Mouse (Mus musculus): Measurements from ENCODE around the gene Kcnh7. TPM values are rescaled to one million over a fixed set of nuclear protein-coding genes. Genes with fewer than 3 reads are reported as not detected.

The Kcnh7 gene
- not detected in 2 replicates for polyA plus RNA-seq (2012; ENCODE audit: insufficient read depth, insufficient read length, missing spikeins)

DNA sequence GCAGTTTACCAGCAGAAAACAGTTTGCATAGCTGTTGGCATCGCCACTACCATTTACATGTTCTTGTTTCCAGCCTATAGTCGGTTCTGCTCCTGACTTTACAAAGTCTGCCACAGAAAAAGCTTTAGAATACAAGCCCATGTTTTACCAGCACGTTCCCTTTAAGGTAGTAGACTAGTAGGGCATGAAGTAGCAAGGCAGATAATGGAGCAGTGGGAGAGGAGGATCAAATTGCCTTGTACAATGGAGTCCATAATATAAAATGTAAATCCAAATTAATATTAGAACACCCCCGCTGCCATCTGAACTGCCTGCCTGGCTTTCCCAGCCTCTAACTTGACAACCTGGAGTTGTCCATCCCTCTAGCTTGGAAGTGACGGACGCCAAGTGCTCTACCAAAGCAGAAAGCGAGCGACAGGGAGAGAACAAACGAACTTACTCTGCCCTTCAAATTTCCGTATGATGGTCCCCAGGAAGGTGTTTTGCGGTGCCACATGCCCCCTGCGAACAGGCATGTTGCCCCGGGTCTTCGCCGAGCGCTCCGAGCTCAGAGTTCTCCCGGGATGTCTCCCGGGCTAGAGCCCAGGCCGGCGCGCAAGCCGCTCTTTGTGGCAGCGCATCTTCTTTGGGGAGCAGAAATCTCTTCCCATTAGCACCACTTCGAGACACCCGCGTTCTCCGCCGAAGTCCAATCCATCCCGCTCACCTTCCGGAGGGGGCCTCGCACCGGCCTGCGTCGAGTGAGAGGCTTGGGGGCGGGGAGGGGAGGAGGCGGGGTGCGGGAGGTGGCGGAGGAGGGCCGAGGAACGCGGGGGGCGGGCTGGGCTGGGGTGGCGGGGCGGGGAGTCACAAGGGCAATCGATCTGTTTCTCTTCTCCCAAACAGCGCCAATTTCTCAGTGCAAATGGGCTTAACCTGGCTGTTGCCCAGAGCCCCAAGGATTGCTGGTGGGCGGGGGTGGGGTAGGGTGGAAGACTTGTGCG, at the start of gene Kcnh7:
Kcnh7 (minus strand) TSS at position 725 of the 983 bp plus-strand sequence.
- Histone ChIP-seq H3K4me1 (ENCODE audit: control insufficient read depth, insufficient read depth, insufficient read length, low read length) (no peaks in the 10 kb centered on the region), H3K4me3 (ENCODE audit: insufficient read depth, low read depth, low read length) (no peak within 1 kb of the TSS), H3K27ac (replicated peaks; ENCODE audit: low read depth, low read length) (no peak within 1 kb of the TSS)

DNA sequence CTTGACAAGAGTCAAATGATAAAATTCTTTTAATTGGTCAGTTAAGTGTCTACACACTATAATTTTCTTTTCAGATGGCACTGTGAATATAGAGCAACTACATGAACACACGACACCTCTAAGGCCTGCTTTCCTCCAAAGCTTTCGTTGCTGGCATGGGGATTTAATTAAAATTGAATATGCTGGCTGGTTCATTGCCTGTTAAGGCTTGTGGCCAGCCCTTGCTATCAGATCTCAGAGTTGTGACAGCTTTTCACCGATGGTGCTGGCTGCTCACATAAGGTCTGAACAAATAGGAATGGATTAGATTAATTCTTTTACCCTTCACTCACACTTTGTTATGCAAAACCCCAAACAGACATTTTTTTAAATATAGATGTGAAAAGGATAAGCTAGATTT, 23.3 kb upstream of the Kcnh7 start:
- Histone ChIP-seq H3K4me1 (ENCODE audit: control insufficient read depth, insufficient read depth, insufficient read length, low read length) (no peaks in the 10 kb centered on the region), H3K4me3 (ENCODE audit: insufficient read depth, low read depth, low read length) (no peak overlapping the region), H3K27ac (replicated peaks; ENCODE audit: low read depth, low read length) (no peak overlapping the region)

DNA sequence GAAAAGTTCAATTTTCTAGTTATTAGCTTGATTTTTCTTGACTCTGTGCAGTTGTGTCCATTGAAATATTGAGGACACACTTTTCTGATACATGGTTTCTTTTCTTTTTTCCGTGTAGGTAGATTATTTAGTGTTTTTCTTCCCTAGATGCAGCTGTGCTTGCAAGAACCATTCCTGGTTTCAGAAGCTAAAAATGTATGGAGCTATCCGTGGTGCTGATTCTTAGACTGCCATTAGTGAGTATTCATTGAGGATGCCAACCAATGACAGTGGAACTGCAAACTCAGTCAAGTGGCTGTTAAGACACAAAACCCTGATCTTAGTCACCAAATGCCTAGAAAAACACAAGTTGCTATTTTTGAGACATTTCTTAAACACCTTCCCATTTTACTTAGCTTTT, 1.9 kb upstream of the Kcnh7 start:
- H3K4me1 ChIP-seq (ENCODE audit: control insufficient read depth, insufficient read depth, insufficient read length, low read length), result no peaks in the 10 kb centered on the region
- H3K27ac ChIP-seq (replicated peaks; ENCODE audit: low read depth, low read length), result no peak overlapping the region
- no peak overlapping the region for H3K4me3 ChIP-seq (ENCODE audit: insufficient read depth, low read depth, low read length)

DNA sequence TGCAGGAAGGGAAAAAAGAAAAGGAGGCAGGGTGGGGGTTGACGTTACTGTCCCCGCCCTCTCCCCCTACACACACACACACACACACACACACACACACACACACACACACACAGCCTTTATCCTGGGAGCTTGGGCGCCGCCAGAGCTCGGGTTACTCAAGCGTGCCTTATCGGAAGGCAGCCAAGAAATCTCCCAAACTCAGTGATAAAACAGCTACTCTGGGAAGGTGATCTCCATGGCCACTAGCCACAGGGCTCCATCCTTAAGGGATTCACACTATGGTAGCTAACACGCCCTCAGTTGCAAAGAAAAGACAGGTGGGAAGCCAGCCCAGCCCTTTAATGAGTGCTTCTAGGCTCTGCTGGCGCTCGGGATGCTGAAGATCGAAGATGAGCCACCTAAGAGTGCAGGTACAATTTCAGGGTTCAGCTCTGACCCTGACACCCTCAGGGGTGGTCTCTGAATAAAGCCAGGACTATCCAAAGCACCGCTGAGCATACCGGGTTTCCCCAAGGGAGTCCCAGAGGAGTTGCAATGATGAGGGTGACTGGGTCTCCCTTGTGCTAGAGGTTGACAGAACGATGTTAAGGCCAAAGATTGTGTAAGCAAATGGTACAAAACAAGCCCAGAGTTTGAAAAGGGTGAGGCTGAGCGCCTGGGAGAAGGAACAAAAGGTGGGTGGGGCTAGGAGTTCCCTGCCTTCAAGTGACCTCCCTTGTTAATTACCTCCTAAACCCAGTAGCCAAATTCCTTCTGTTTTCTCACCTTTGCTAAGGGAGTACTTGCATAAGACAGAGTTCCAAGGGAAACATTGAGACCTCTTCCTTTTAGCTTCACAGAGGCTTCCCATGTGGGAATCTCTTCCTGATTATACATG, 704 bp upstream of the Kcnh7 start:
- H3K4me3 ChIP-seq (ENCODE audit: insufficient read depth, low read depth, low read length), result no peak overlapping the region

DNA sequence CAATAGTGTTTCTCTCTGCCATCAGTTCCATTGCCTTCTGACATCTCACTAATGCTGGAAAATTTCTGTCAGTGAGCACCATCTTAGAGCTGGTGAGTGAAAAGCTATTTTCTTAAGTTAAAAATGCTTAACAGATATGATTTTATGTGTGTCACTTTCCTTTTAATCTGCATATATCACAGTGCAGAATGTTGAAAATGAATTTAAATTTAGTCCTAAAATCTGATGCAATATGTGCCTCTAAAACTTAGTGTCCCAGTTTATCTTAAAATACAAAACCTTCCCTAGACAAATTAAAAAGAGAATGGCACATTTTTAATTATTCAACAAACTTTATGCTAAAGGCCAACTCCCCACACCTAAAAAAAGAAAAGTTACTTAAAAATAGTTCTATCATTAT, 30.4 kb downstream of the Kcnh7 start:
- H3K4me3 ChIP-seq (ENCODE audit: insufficient read depth, low read depth, low read length), result no peak overlapping the region

More for the DNA sequence above, 704 bp upstream of the Kcnh7 start:
- Histone ChIP-seq H3K27ac (replicated peaks; ENCODE audit: low read depth, low read length) (no peak overlapping the region), H3K4me1 (ENCODE audit: control insufficient read depth, insufficient read depth, insufficient read length, low read length) (no peaks in the 10 kb centered on the region)

DNA sequence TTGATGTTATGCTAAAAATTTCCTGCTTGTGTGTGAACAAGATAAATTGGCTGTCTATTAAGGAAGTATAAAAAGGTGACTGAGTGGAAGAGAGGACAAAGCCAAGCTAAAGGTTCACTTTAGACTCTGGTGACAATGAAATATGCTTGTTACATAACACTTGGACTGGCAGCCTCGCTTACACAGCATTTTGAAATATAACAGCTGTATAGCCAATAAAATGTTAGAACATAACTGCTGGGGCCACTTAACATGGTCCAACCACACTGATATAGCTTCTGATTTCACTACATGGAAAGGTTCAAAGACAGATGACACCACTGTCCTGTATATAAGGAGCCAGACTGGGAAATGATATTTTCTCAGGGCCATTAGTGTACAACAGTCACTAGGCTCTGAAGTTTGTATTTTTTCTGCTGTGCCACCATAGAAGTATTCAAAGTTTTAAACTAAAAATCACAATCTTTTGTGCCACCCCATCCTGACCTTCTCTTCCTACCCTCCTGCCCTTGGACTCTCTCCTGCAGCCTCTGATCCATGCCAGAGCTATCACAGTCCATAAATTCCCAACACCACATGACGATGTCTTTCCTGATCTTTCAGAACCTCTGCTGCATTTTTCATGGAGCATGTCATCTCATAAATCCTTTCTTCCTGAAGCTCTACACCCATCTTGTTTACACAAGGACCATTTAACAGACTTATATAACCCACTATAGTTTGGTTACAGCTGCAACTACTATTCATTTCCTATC, 56.1 kb downstream of the Kcnh7 start:
- Histone ChIP-seq H3K4me1 (ENCODE audit: control insufficient read depth, insufficient read depth, insufficient read length, low read length) (no peaks in the 10 kb centered on the region), H3K4me3 (ENCODE audit: insufficient read depth, low read depth, low read length) (no peak overlapping the region), H3K27ac (replicated peaks; ENCODE audit: low read depth, low read length) (no peak overlapping the region)

More for the DNA sequence above, 30.4 kb downstream of the Kcnh7 start:
- Histone ChIP-seq H3K4me1 (ENCODE audit: control insufficient read depth, insufficient read depth, insufficient read length, low read length) (no peaks in the 10 kb centered on the region), H3K27ac (replicated peaks; ENCODE audit: low read depth, low read length) (no peak overlapping the region)

DNA sequence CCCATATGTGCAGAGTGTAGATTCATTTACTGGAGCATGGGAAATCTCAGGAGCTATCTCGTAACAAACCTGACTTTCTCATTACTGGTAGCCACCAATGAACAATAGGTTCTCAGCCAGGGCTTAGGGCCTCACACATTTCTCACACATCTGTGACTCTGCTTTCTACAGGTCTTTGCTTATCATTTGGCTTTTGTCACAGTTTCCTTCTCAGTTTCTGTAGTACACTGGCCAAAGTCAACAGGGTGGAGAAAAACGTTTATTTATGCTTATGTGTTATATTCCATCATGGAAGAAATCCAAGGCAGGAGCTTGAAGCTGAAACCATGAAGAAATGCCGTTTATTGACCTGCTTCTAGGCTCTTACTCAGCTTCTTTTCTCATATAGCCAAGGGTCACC, 63.8 kb downstream of the Kcnh7 start:
- no peak overlapping the region for H3K27ac ChIP-seq (replicated peaks; ENCODE audit: low read depth, low read length)
- H3K4me1 ChIP-seq (ENCODE audit: control insufficient read depth, insufficient read depth, insufficient read length, low read length), result no peaks in the 10 kb centered on the region

DNA sequence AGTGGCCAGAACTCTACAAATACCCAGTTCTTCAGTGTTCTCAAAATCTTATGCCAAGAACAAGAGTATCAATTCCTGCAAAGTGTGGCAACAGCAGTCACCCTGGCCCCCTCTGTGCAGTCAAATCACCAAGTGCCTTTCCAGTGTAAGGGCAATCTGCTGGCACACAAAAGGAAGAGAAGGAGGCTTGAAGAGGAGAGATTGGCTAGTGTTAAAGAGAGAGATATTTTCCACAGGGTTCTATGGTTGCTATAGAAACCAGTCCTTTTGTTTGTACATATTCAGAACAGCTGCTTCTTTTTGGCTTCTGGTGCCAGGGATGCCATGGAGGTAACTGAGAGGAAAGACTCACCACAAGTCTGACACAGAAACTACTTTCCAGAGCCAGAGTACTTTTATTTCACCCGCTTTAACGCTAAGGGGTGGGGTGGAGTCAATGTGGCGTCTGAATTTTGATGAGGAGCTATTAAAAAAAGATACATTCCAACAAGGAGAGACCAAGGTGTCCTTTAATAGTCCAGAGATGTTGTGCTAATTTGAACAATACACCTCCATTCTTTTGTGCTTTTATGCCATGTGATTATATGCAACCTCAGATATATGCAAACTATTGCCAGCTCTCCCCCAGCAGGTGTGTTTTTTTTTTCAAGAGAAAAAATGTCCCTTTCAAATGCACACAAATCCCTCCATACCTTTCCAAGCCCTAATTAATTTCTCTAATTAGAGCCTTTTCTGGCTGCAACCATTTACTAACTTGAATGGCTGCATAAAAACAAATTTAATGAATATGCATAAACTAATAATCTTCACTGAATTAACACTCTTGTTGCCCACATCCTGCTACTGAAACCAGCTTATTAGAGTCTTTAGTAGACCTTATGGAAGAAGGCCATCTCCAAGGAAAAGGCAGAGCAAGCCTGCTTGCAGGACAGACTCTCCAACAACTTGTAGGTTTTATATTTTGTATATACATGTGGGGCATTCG, 66.6 kb downstream of the Kcnh7 start:
- no peaks in the 10 kb centered on the region for H3K4me1 ChIP-seq (ENCODE audit: control insufficient read depth, insufficient read depth, insufficient read length, low read length)
- H3K27ac ChIP-seq (replicated peaks; ENCODE audit: low read depth, low read length), result no peak overlapping the region
- H3K4me3 ChIP-seq (ENCODE audit: insufficient read depth, low read depth, low read length), result no peak overlapping the region

More for the DNA sequence above, 63.8 kb downstream of the Kcnh7 start:
- H3K4me3 ChIP-seq (ENCODE audit: insufficient read depth, low read depth, low read length), result no peak overlapping the region

DNA sequence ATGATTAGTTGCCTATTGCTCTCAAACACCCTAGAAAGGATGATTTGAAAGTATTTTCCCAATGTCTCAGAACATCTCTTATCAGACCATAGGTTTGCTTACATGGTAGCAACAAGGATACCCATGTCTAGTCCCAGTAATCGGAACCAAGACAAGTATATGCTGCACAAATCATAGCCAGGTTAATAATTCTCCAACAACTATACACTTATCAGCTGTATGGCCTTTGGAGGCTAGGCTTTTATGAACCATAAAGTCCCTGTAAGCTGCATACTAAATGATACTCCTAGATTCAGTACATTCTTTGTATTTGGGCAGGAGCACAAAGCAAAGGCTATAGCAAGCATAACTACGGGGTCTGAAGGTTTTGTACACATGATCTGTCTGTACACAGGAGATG, 78.1 kb downstream of the Kcnh7 start:
- H3K4me3 ChIP-seq (ENCODE audit: insufficient read depth, low read depth, low read length), result no peak overlapping the region
- no peaks in the 10 kb centered on the region for H3K4me1 ChIP-seq (ENCODE audit: control insufficient read depth, insufficient read depth, insufficient read length, low read length)
- H3K27ac ChIP-seq (replicated peaks; ENCODE audit: low read depth, low read length), result no peak overlapping the region

DNA sequence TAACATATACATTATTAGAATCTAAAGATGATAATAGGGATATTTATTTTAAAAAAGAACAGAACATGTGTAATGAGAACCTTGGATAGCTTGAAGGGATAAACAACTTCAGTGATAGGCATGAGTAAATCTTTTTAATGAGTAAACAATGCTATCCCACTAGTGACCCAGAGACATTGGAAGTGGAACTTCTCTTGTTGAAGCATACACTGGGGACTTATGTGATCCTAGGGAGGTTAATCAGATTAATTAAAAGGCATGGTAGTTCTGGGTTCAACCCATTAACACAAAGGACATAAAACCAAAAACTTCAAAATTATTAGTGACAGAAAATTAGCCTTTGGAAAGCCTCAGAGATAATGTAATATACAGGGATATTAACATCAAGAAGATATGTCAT, 84.4 kb downstream of the Kcnh7 start:
- Histone ChIP-seq H3K4me1 (ENCODE audit: control insufficient read depth, insufficient read depth, insufficient read length, low read length) (no peaks in the 10 kb centered on the region), H3K4me3 (ENCODE audit: insufficient read depth, low read depth, low read length) (no peak overlapping the region), H3K27ac (replicated peaks; ENCODE audit: low read depth, low read length) (no peak overlapping the region)

DNA sequence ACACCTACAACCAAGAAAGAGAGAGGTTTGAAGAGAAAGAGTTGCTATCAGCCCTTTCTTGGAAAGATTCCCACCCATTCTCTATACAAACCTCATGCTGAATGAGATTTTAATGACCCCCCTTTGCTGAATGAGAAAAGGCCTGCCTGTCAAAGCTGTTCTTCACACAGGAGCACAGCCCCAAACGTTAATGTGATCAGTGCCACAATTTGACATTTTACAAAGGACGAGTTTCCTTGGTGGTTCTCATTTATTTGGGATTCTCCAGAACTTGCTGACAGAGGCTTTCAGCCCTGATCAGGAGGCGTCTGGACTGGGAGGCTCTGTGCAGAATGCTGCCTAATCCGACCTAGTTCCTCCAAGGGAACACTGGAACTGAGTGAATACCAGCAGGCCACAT, 92.3 kb downstream of the Kcnh7 start:
- Histone ChIP-seq H3K4me3 (ENCODE audit: insufficient read depth, low read depth, low read length) (no peak overlapping the region), H3K27ac (replicated peaks; ENCODE audit: low read depth, low read length) (no peak overlapping the region), H3K4me1 (ENCODE audit: control insufficient read depth, insufficient read depth, insufficient read length, low read length) (no peaks in the 10 kb centered on the region)

DNA sequence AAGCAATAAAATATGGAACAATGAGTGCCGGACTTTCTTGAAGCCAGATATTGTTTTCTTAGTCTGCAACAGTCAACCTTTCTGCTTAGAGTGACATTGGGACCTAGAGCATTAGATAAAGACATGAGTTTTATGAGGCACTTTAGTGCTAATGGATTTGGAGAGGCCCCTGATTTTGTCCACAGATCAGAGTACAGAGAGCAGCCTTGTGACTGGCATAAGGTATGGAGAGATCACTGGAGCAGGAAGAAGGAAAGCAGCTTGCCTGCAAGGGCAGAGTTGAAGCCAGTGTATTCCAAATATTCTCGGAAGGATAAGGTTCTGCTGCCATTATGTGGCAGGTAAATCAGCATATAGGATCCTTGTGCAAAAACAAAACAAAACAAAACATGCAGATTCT, 93.6 kb downstream of the Kcnh7 start:
- no peaks in the 10 kb centered on the region for H3K4me1 ChIP-seq (ENCODE audit: control insufficient read depth, insufficient read depth, insufficient read length, low read length)
- no peak overlapping the region for H3K27ac ChIP-seq (replicated peaks; ENCODE audit: low read depth, low read length)
- H3K4me3 ChIP-seq (ENCODE audit: insufficient read depth, low read depth, low read length), result no peak overlapping the region

DNA sequence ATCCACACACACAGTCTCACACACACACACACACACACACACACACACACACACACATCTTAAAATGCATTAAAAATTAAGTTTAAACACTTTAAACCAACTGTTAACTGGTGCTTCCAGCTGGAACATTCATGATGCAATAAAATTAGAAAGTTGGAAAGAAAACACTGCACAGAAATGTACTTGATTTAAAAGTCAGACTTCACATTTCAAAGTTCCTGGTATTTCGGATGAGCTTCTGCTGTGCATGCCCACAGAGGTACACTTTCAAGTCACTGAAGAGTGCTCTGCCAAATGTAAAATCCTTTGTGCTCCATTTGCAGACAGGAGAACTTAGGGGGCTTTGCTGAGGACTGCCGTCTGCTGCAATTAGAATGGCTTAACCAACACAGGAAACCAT, 125.7 kb downstream of the Kcnh7 start:
- H3K4me3 ChIP-seq (ENCODE audit: insufficient read depth, low read depth, low read length), result no peak overlapping the region
- H3K4me1 ChIP-seq (ENCODE audit: control insufficient read depth, insufficient read depth, insufficient read length, low read length), result no peaks in the 10 kb centered on the region
- H3K27ac ChIP-seq (replicated peaks; ENCODE audit: low read depth, low read length), result no peak overlapping the region

DNA sequence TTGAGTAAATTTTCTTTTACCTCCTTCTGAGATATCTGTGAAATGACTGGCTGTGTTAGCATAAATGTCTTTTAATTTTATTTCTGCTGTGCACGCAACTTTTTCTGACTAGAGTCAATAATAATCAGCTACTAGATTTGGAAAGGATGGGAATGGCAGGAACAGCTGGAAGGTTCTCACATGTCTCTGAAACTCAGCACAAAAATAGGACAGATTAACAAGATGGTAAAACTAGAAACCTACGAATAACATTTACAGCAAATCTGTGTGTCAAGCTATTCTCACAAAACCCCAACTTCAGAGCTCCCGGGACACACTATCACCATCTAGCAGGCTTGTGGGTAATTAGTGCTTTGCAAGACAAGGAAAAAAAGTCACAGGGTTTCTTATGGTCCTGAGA, 134.2 kb downstream of the Kcnh7 start:
- Histone ChIP-seq H3K27ac (replicated peaks; ENCODE audit: low read depth, low read length) (no peak overlapping the region), H3K4me1 (ENCODE audit: control insufficient read depth, insufficient read depth, insufficient read length, low read length) (no peaks in the 10 kb centered on the region), H3K4me3 (ENCODE audit: insufficient read depth, low read depth, low read length) (no peak overlapping the region)

Data from brown adipose tissue, adult 24 weeks (tissue).